Mouse (Mus musculus) frontal cortex, postnatal 36 days (tissue): ENCODE results near the gene Tcte1.

Source experiments
- DNase-seq, 2 experiments: peaks; one replicate each; pipeline ENCODE4 v3.0.0; 2022; ENCODE audit warnings: low spot score in 2 of 2

The Tcte1 gene

GRCm38 (mm10) chr17:45565103-45565502 is 41.9 kb downstream of the Tcte1 start:
- DNase-seq = no peak

- no peak for DNase-seq
These were observed 42.8 kb downstream of the Tcte1 start for GRCm38 (mm10) chr17:45566031-45566359.

- DNase-seq = no peak
These were observed 43.3 kb downstream of the Tcte1 start for GRCm38 (mm10) chr17:45566360-45567161.

GRCm38 (mm10) chr17:45567162-45567601 is 43.9 kb downstream of the Tcte1 start:
- DNase-seq = peak in 1 of 2 experiments; percentile 52

GRCm38 (mm10) chr17:45568990-45569389 is 45.8 kb downstream of the Tcte1 start:
- DNase-seq = no peak

GRCm38 (mm10) chr17:45569999-45570398 is 46.8 kb downstream of the Tcte1 start:
- no peak for DNase-seq

GRCm38 (mm10) chr17:45572103-45573086 is 49.2 kb downstream of the Tcte1 start:
- peak; percentile 74 to 76 for DNase-seq

- peak; percentile 99 for DNase-seq
These were observed 50.0 kb downstream of the Tcte1 start, which contains the start of gene Hsp90ab1 for GRCm38 (mm10) chr17:45573087-45573779. TSS of gene Hsp90ab1 (minus strand) at chr17:45573271.

- DNase-seq = peak; percentile 97 to 98
These were observed 50.5 kb downstream of the Tcte1 start for GRCm38 (mm10) chr17:45573780-45574123.

- DNase-seq = peak; percentile 87 to 89
These were observed 51.0 kb downstream of the Tcte1 start for GRCm38 (mm10) chr17:45574129-45574761.

GRCm38 (mm10) chr17:45575123-45575897 is 52.1 kb downstream of the Tcte1 start:
- no peak for DNase-seq

GRCm38 (mm10) chr17:45578242-45578641 is 55.0 kb downstream of the Tcte1 start:
- no peak for DNase-seq

- no peak for DNase-seq
These were observed 55.6 kb downstream of the Tcte1 start for GRCm38 (mm10) chr17:45578843-45579242.

GRCm38 (mm10) chr17:45579554-45579953 is 56.3 kb downstream of the Tcte1 start:
- DNase-seq = no peak

- DNase-seq = no peak
These were observed 57.8 kb downstream of the Tcte1 start for GRCm38 (mm10) chr17:45580958-45581477.

- DNase-seq = peak in 1 of 2 experiments; percentile 65
These were observed 58.3 kb downstream of the Tcte1 start for GRCm38 (mm10) chr17:45581567-45581983.

- DNase-seq = no peak
These were observed 59.0 kb downstream of the Tcte1 start for GRCm38 (mm10) chr17:45582188-45582587.

GRCm38 (mm10) chr17:45582715-45583355 is 59.6 kb downstream of the Tcte1 start:
- no peak for DNase-seq

- peak in 1 of 2 experiments; percentile 63 for DNase-seq
These were observed 61.1 kb downstream of the Tcte1 start for GRCm38 (mm10) chr17:45584096-45584896.
